Mouse (Mus musculus) CD4-positive, CD25-positive, alpha-beta regulatory T cell, adult 4 months (primary cell): ENCODE results near the gene Strn3. TPM values are rescaled to one million over a fixed set of nuclear protein-coding genes. Genes with fewer than 3 reads are reported as not detected.
"Not testable (repeated sequence)": the region's sequence is repeated elsewhere in the genome, so short reads cannot be mapped to it uniquely, and the experiment has no call there.

ENCODE experiments used
- ATAC-seq: one replicate; pipeline ENCODE4 v1.8.0; 2017
- polyA plus RNA-seq, 2 experiments: library from polyadenylated mRNA; unstranded; fragments of 100-300 nt; shearing (Covaris generic); gene quantifications; one replicate each; pipeline ENCODE4 v1.2.1; 2017

Strn3 gene
- polyA plus RNA-seq, 2 experiments from 2014 or later = 21.7 to 31.7 TPM

- no peak for ATAC-seq
Measured at GRCm38 (mm10) chr12:51606138-51606537, 85.6 kb downstream of the Strn3 start.

- ATAC-seq = no peak
Measured at GRCm38 (mm10) chr12:51603306-51603705, 88.4 kb downstream of the Strn3 start.

GRCm38 (mm10) chr12:51594030-51594470 is 97.6 kb downstream of the Strn3 start:
- ATAC-seq = no peak

GRCm38 (mm10) chr12:51593229-51594029 is 98.3 kb downstream of the Strn3 start, which contains the start of gene Coch:
TSS of gene Coch (plus strand) at chr12:51593341.
- ATAC-seq = peak; percentile 14

GRCm38 (mm10) chr12:51592888-51593228 is 98.8 kb downstream of the Strn3 start:
- no peak for ATAC-seq

- no peak for ATAC-seq
Measured at GRCm38 (mm10) chr12:51591921-51592320, 99.8 kb downstream of the Strn3 start.

GRCm38 (mm10) chr12:51589263-51589662 is 102.4 kb downstream of the Strn3 start:
- ATAC-seq = no peak

- ATAC-seq = not testable (repeated sequence)
Measured at GRCm38 (mm10) chr12:51577816-51578215, 113.9 kb downstream of the Strn3 start.

GRCm38 (mm10) chr12:51572651-51573050 is 119.0 kb downstream of the Strn3 start:
- no peak for ATAC-seq

GRCm38 (mm10) chr12:51569944-51570343 is 121.8 kb downstream of the Strn3 start:
- no peak for ATAC-seq

GRCm38 (mm10) chr12:51569472-51569871 is 122.2 kb downstream of the Strn3 start:
- ATAC-seq = no peak

- ATAC-seq = no peak
Measured at GRCm38 (mm10) chr12:51567225-51567624, 124.5 kb downstream of the Strn3 start.

- no peak for ATAC-seq
Measured at GRCm38 (mm10) chr12:51561416-51561815, 130.3 kb downstream of the Strn3 start.

Other genes with a start within 250 kb of the Strn3 start
- under 1 TPM; 0.17 to 0.66 TPM for gene Coch, start 98.6 kb downstream of the Strn3 start, polyA plus RNA-seq
- 10 to 100 TPM; 10.9 to 19.7 TPM for gene Ap4s1, start 864 bp downstream of the Strn3 start, polyA plus RNA-seq
- gene Hectd1, start 137.6 kb upstream of the Strn3 start, polyA plus RNA-seq = 10 to 100 TPM; 61.2 to 71.5 TPM